Mouse (Mus musculus): ENCODE measurements at regions not wholly inside any gene's neighbourhood (a gene's known extent, or its start where the extent isn't known, plus 50 kb on each side); places are given as distances from the start of the nearest gene placed in this dataset.
"Not testable (repeated sequence)": the region's sequence is repeated elsewhere in the genome, so short reads cannot be mapped to it uniquely, and the experiment has no call there.

DNA sequence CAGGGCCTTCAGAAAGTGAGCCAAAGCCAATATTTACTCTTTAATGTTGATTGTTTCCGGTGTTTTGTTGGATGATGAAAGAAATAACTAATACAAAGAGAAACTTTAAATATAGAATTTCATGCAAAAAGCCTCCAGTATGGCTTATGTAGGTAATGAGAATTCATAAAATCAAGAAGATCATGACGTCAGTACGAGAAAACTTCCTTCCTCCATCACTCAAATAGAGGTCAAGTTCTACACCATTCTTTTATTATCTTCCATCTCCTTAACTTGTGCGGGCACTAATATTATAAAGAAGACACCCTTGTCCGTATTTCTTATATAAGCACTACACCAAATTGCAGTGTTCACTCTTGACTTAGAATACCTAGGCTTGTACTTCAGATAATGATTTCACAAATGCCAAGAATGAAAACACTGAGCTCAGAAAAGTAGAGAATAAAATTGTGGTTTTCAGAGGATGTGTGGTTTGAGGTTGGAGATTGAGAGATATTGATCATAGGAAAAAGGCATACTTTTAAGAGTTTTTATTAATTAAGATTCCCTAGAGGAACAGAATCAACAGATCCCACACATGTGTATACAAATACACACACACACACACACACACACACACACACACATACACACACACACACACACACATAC, 130.8 kb upstream of the Slc13a1 start:
- Histone ChIP-seq H3K36me3 (ENCODE audit: control insufficient read depth, insufficient read depth, low read length) (no peaks in the 10 kb centered on the region), H3K4me2 (ENCODE audit: low read length) (no peak overlapping the region), H3K4me1 (ENCODE audit: control insufficient read depth, insufficient read depth, low read depth, low read length) (no peaks in the 10 kb centered on the region), H3K9ac (ENCODE audit: low read depth, low read length) (no peak overlapping the region), H3K27me3 (replicated peaks; ENCODE audit: control insufficient read depth, insufficient read depth, low read length) (no peaks in the 10 kb centered on the region), H3K27ac (ENCODE audit: low read depth, low read length) (no peak overlapping the region), H3K9me3 (ENCODE audit: control insufficient read depth, low read length) (no peaks in the 10 kb centered on the region), H3K4me3 (ENCODE audit: low read length) (no peak overlapping the region)
- WGBS = 93% methylated on average over 5 of the region's 5 CpGs
- no peak for ATAC-seq

DNA sequence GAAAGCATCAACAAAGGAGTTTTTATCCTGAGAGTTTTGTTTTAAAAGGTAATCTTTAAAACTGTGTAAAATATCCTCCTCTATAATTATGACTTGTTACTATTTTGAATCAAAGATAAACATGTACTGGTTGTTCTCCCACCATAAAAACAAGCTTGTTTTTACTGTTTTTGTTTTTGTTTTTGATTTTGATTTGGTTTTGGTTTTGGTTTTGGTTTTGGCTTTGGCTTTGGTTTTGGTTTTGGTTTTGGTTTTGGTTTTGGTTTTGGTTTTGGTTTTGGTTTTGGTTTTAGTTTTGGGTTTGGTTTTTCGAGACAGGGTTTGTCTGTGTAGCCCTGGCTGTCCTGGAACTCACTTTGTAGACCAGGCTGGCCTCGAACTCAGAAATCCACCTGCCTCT, 120.9 kb upstream of the Slc13a1 start:
- 78% methylated on average over 2 of the region's 2 CpGs for whole genome bisulfite sequencing

GRCm38 (mm10) chr6:24272821-24273220, 104.9 kb upstream of the Slc13a1 start:
- Histone ChIP-seq H3K27me3 (replicated peaks; ENCODE audit: control insufficient read depth, insufficient read depth, low read length) (no peaks in the 10 kb centered on the region), H3K9me3 (ENCODE audit: control insufficient read depth, low read length) (no peaks in the 10 kb centered on the region), H3K4me2 (ENCODE audit: low read length) (no peak overlapping the region), H3K36me3 (ENCODE audit: control insufficient read depth, insufficient read depth, low read length) (no peaks in the 10 kb centered on the region), H3K27ac (ENCODE audit: low read depth, low read length) (no peak overlapping the region), H3K4me1 (ENCODE audit: control insufficient read depth, insufficient read depth, low read depth, low read length) (no peaks in the 10 kb centered on the region), H3K4me3 (ENCODE audit: low read length) (no peak overlapping the region), H3K9ac (ENCODE audit: low read depth, low read length) (no peak overlapping the region)
- ATAC-seq = peak; percentile 77
- 62% methylated on average over 5 of the region's 5 CpGs for WGBS

More for the DNA sequence above, 120.9 kb upstream of the Slc13a1 start:
- H3K9ac ChIP-seq (ENCODE audit: low read depth, low read length); H3K27me3 ChIP-seq (replicated peaks; ENCODE audit: control insufficient read depth, insufficient read depth, low read length); H3K36me3 ChIP-seq (ENCODE audit: control insufficient read depth, insufficient read depth, low read length); H3K4me1 ChIP-seq (ENCODE audit: control insufficient read depth, insufficient read depth, low read depth, low read length); ATAC-seq; H3K27ac ChIP-seq (ENCODE audit: low read depth, low read length); H3K4me2 ChIP-seq (ENCODE audit: low read length); H3K4me3 ChIP-seq (ENCODE audit: low read length); H3K9me3 ChIP-seq (ENCODE audit: control insufficient read depth, low read length): not testable (repeated sequence)

- Histone ChIP-seq H3K9me3 (ENCODE audit: control insufficient read depth, low read length) (no peaks in the 10 kb centered on the region), H3K4me3 (ENCODE audit: low read length) (no peak overlapping the region), H3K27me3 (replicated peaks; ENCODE audit: control insufficient read depth, insufficient read depth, low read length) (no peaks in the 10 kb centered on the region), H3K27ac (ENCODE audit: low read depth, low read length) (no peak overlapping the region), H3K9ac (ENCODE audit: low read depth, low read length) (no peak overlapping the region), H3K4me2 (ENCODE audit: low read length) (no peak overlapping the region), H3K4me1 (ENCODE audit: control insufficient read depth, insufficient read depth, low read depth, low read length) (no peaks in the 10 kb centered on the region), H3K36me3 (ENCODE audit: control insufficient read depth, insufficient read depth, low read length) (no peaks in the 10 kb centered on the region)
- WGBS = 97% methylated on average over 3 of the region's 3 CpGs
- no peak for ATAC-seq
Observed at GRCm38 (mm10) chr6:24269633-24270032, 101.7 kb upstream of the Slc13a1 start.

DNA sequence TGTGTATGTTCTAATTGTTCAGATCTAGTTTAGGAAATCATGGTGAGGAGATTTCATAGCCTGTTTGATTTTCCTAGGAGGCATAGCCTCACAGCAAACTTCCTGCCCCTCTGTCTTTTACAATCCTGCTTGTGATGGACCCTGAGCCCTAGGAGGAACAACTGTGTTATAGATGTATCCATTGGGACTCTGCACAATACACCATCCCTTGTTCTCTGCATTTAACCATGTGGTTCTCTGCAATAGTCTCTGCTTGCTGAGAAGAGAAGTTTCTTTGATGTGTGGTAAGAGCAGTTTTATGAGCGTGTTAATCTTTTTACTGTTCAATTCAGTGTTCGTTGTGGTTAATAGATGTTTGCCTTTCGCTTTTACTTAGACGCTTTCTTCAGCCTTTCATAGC, 95.9 kb upstream of the Slc13a1 start:
- no peaks in the 10 kb centered on the region for H3K27me3 ChIP-seq (replicated peaks; ENCODE audit: control insufficient read depth, insufficient read depth, low read length)
- H3K4me2 ChIP-seq (ENCODE audit: low read length) = no peak overlapping the region
- no peak overlapping the region for H3K9ac ChIP-seq (ENCODE audit: low read depth, low read length)
- H3K4me3 ChIP-seq (ENCODE audit: low read length) = no peak overlapping the region
- H3K9me3 ChIP-seq (ENCODE audit: control insufficient read depth, low read length) = no peaks in the 10 kb centered on the region
- no peaks in the 10 kb centered on the region for H3K4me1 ChIP-seq (ENCODE audit: control insufficient read depth, insufficient read depth, low read depth, low read length)
- ATAC-seq = no peak
- no peak overlapping the region for H3K27ac ChIP-seq (ENCODE audit: low read depth, low read length)
- H3K36me3 ChIP-seq (ENCODE audit: control insufficient read depth, insufficient read depth, low read length) = no peaks in the 10 kb centered on the region
- WGBS = 84% methylated on average over 4 of the region's 4 CpGs

DNA sequence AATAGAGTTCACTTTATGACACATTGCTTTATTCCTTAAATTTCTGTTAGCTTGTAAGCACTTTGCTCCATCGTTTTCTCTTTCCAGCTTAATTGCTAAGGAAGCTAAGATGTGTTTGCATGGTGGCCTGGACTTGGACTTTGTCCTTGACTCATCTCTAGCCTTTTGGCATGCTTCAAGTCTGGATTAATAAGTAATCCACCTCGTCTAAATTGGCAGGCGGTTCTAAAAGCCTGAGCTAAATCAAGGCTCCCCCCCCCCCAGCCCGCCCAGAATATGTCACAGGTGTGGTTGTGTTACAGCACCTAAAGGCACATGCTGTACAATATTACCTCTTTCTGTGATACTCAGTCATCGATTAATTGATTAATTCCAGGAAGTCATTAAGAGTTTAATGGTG, 94.7 kb upstream of the Slc13a1 start:
- Histone ChIP-seq H3K4me2 (ENCODE audit: low read length) (no peak overlapping the region), H3K9me3 (ENCODE audit: control insufficient read depth, low read length) (no peaks in the 10 kb centered on the region), H3K36me3 (ENCODE audit: control insufficient read depth, insufficient read depth, low read length) (no peaks in the 10 kb centered on the region), H3K4me3 (ENCODE audit: low read length) (no peak overlapping the region), H3K27me3 (replicated peaks; ENCODE audit: control insufficient read depth, insufficient read depth, low read length) (no peaks in the 10 kb centered on the region), H3K4me1 (ENCODE audit: control insufficient read depth, insufficient read depth, low read depth, low read length) (no peaks in the 10 kb centered on the region), H3K9ac (ENCODE audit: low read depth, low read length) (no peak overlapping the region), H3K27ac (ENCODE audit: low read depth, low read length) (no peak overlapping the region)
- 86% methylated on average over 5 of the region's 5 CpGs for WGBS
- ATAC-seq = no peak

DNA sequence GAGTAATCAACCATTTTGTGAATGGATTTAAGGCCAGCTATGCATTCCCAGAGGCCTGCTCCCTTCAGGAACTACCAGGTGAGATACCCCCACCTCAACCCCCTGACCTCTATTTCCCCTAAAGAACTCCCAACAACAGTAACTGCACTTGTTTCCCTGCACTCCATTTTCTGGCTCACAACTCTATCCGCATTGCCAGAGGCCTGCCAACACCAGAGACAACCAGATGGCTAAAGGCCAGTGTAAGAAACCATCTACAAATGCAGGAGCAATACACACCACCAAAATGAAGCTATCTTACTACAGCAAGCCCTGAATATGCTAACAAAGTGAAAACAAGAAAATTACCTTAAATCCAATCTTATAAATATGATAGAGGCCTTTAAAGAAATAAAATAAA, 77.7 kb upstream of the Slc13a1 start:
- Histone ChIP-seq H3K4me3 (ENCODE audit: low read length) (no peak overlapping the region), H3K4me1 (ENCODE audit: control insufficient read depth, insufficient read depth, low read depth, low read length) (no peaks in the 10 kb centered on the region), H3K36me3 (ENCODE audit: control insufficient read depth, insufficient read depth, low read length) (no peaks in the 10 kb centered on the region), H3K27me3 (replicated peaks; ENCODE audit: control insufficient read depth, insufficient read depth, low read length) (no peaks in the 10 kb centered on the region), H3K9me3 (ENCODE audit: control insufficient read depth, low read length) (no peaks in the 10 kb centered on the region), H3K9ac (ENCODE audit: low read depth, low read length) (no peak overlapping the region), H3K4me2 (ENCODE audit: low read length) (no peak overlapping the region), H3K27ac (ENCODE audit: low read depth, low read length) (no peak overlapping the region)
- 84% methylated on average over 1 of the region's 1 CpGs for WGBS
- ATAC-seq = no peak

DNA sequence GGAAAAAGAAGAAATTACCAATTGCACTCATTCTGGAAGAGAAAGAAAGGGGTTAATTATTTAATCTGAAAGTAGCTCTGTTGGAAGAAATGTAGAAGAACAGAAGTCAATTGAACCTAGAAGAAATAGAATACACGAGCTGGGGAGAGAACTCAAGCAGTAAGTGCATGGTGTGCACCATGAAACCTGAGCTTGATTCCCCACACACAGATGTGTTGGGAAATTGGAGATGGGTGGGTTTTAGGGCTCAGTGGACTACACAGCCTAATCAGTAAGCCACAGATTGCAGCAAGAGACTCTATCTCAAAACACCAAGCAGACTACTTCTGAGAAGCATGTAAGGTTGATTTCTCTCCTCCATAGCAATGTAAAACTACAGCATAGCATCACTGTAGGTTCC, 70.6 kb upstream of the Slc13a1 start:
- no peaks in the 10 kb centered on the region for H3K27me3 ChIP-seq (replicated peaks; ENCODE audit: control insufficient read depth, insufficient read depth, low read length)
- H3K4me2 ChIP-seq (ENCODE audit: low read length) = no peak overlapping the region
- 58% methylated on average over 1 of the region's 1 CpGs for WGBS
- no peaks in the 10 kb centered on the region for H3K4me1 ChIP-seq (ENCODE audit: control insufficient read depth, insufficient read depth, low read depth, low read length)
- no peaks in the 10 kb centered on the region for H3K36me3 ChIP-seq (ENCODE audit: control insufficient read depth, insufficient read depth, low read length)
- ATAC-seq = no peak
- H3K4me3 ChIP-seq (ENCODE audit: low read length) = no peak overlapping the region
- H3K27ac ChIP-seq (ENCODE audit: low read depth, low read length) = no peak overlapping the region
- H3K9me3 ChIP-seq (ENCODE audit: control insufficient read depth, low read length) = no peaks in the 10 kb centered on the region
- no peak overlapping the region for H3K9ac ChIP-seq (ENCODE audit: low read depth, low read length)

DNA sequence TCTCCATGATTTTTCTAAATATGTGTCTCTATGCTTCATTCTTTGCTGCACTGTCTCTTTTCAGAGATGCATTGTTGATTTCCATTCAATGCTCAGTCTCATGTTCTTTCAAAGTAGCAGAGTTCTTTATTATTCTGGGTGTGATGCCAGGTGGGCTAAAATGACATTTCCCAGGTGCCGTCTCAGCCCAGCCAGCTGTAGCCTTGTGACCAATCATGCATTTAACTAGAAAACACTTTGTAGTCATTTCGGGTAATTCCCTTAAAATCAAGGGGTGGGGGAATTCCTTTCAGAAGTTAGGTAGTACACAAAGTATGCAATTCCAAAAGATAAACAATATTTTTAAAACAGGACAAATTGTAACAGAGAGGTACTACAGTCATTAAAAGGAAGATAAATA, 70.2 kb upstream of the Slc13a1 start:
- no peak overlapping the region for H3K9ac ChIP-seq (ENCODE audit: low read depth, low read length)
- H3K27me3 ChIP-seq (replicated peaks; ENCODE audit: control insufficient read depth, insufficient read depth, low read length) = no peaks in the 10 kb centered on the region
- H3K4me2 ChIP-seq (ENCODE audit: low read length) = no peak overlapping the region
- no peak overlapping the region for H3K27ac ChIP-seq (ENCODE audit: low read depth, low read length)
- H3K4me3 ChIP-seq (ENCODE audit: low read length) = no peak overlapping the region
- no peaks in the 10 kb centered on the region for H3K36me3 ChIP-seq (ENCODE audit: control insufficient read depth, insufficient read depth, low read length)
- no peaks in the 10 kb centered on the region for H3K9me3 ChIP-seq (ENCODE audit: control insufficient read depth, low read length)
- WGBS = 69% methylated on average over 2 of the region's 2 CpGs
- no peaks in the 10 kb centered on the region for H3K4me1 ChIP-seq (ENCODE audit: control insufficient read depth, insufficient read depth, low read depth, low read length)
- ATAC-seq = no peak

- H3K4me2 ChIP-seq (ENCODE audit: low read length) = no peak overlapping the region
- no peaks in the 10 kb centered on the region for H3K27me3 ChIP-seq (replicated peaks; ENCODE audit: control insufficient read depth, insufficient read depth, low read length)
- no peaks in the 10 kb centered on the region for H3K4me1 ChIP-seq (ENCODE audit: control insufficient read depth, insufficient read depth, low read depth, low read length)
- ATAC-seq = no peak
- H3K36me3 ChIP-seq (ENCODE audit: control insufficient read depth, insufficient read depth, low read length) = no peaks in the 10 kb centered on the region
- H3K9me3 ChIP-seq (ENCODE audit: control insufficient read depth, low read length) = no peaks in the 10 kb centered on the region
- 83% methylated on average over 2 of the region's 2 CpGs for WGBS
- H3K4me3 ChIP-seq (ENCODE audit: low read length) = no peak overlapping the region
- H3K9ac ChIP-seq (ENCODE audit: low read depth, low read length) = no peak overlapping the region
- H3K27ac ChIP-seq (ENCODE audit: low read depth, low read length) = no peak overlapping the region
Observed at GRCm38 (mm10) chr6:24233626-24234025, 65.7 kb upstream of the Slc13a1 start.

Measured in hindbrain, embryonic 16.5 days (tissue).